Mouse (Mus musculus) intestine, postnatal 0 days (tissue): ENCODE results near the gene Col15a1. TPM values are rescaled to one million over a fixed set of nuclear protein-coding genes. Genes with fewer than 3 reads are reported as not detected.

Experiments
- ATAC-seq: fragments of 200-750 bp; cut with Nextera tagmentation; 2 replicates; pipeline ENCODE4 v1.8.0; 2017; ENCODE audit warnings: mild to moderate bottlenecking, moderate TSS enrichment, moderate library complexity
- H3K27ac ChIP-seq: fragments of 300-500 bp; sonication (generic); 2 replicates; pipeline ENCODE4 v1.5.1; 2014; ENCODE audit warnings: mild to moderate bottlenecking, low read depth, low read length, moderate library complexity
- H3K27me3 ChIP-seq: fragments of 300-500 bp; sonication (generic); replicated peaks from 2 replicates; pipeline ENCODE4 v1.6.1; 2014; ENCODE audit warnings: low read length, mixed read lengths; ENCODE audit not compliant: control insufficient read depth, insufficient read depth
- H3K36me3 ChIP-seq: fragments of 300-500 bp; sonication (generic); 2 replicates; pipeline ENCODE4 v1.6.1; 2014; ENCODE audit warnings: mild to moderate bottlenecking, moderate library complexity; ENCODE audit not compliant: control insufficient read depth, insufficient read depth
- H3K4me1 ChIP-seq: fragments of 300-500 bp; sonication (generic); replicated peaks from 2 replicates; pipeline ENCODE4 v1.6.1; 2014; ENCODE audit warnings: antibody characterized with exemption, low read length, mixed read lengths; ENCODE audit not compliant: control insufficient read depth, insufficient read depth
- H3K4me2 ChIP-seq: fragments of 300-500 bp; sonication (generic); replicated peaks from 2 replicates; pipeline ENCODE4 v1.6.1; 2014; ENCODE audit warnings: low read depth, mild to moderate bottlenecking, moderate library complexity
- H3K4me3 ChIP-seq: fragments of 300-500 bp; sonication (generic); 2 replicates; pipeline ENCODE4 v1.5.1; 2014; ENCODE audit warnings: low read depth, low read length
- H3K9ac ChIP-seq: fragments of 300-500 bp; sonication (generic); 2 replicates; pipeline ENCODE4 v1.6.1; 2014; ENCODE audit warnings: mild to moderate bottlenecking, low read depth, low read length
- H3K9me3 ChIP-seq: fragments of 300-500 bp; sonication (generic); 2 replicates; pipeline ENCODE4 v1.6.1; 2016; ENCODE audit warnings: mixed run types; ENCODE audit not compliant: control insufficient read depth
- CTCF ChIP-seq: sonication (generic); IDR thresholded peaks from 2 replicates; pipeline ENCODE4 v1.5.1; 2016; ENCODE audit warnings: low read depth, mild to moderate bottlenecking, control low read depth, antibody characterized with exemption, moderate library complexity
- WGBS: fragments of 180-500 bp; shearing (Covaris S2); extraction: QIAGEN DNeasy Blood & Tissue Kit; methylation state at CpG from one replicate; pipeline ENCODE4 v1.1.7; 2014; 5-methylcytosine and 5-hydroxymethylcytosine counted together
- polyA plus RNA-seq: library from polyadenylated mRNA; unstranded; fragments of >200 nt; fragmentation: Nextera tagmentation; extraction: Ambion mirVana; gene quantifications from 2 replicates; pipeline ENCODE4 v1.2.1, GENCODE M21; 2015

Col15a1 gene
- polyA plus RNA-seq, 1 experiment from 2014 or later: 13.1 TPM

DNA sequence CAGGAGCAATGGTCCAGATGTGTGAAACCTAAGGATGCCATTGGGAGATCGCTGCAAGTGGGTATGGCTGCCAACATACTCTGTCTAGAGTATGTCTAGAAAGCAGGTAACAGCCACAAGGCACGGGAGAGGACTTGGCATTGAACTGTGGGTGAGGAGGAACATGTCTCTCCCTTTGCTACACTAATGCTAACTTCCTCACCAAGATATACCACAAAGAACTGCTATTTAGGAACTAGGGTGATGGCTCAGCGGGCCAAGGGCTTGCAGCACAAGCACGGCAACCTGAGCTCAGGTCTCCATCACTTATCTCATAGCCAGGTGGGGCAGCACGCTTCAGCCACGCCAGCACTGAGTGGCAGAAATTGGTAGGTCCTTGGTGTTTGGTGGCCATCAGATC is 103.5 kb downstream of the Col15a1 start:
- H3K27ac ChIP-seq: no peak overlapping the region
- H3K4me1 ChIP-seq: no peaks in the 10 kb centered on the region; the same call in 1 of the 2 replicates
- H3K4me2 ChIP-seq: no peak overlapping the region
- 90% methylated on average over 6 of the region's 6 CpGs for WGBS
- H3K9me3 ChIP-seq: no peaks in the 10 kb centered on the region
- H3K4me3 ChIP-seq: no peak overlapping the region
- no peaks in the 10 kb centered on the region for H3K36me3 ChIP-seq
- no peak for TF ChIP-seq CTCF
- no peaks in the 10 kb centered on the region for H3K27me3 ChIP-seq
- ATAC-seq: no peak
- no peak overlapping the region for H3K9ac ChIP-seq

- Histone ChIP-seq H3K4me2 (no peak overlapping the region), H3K27ac (no peak overlapping the region), H3K9ac (no peak overlapping the region), H3K4me3 (no peak overlapping the region), H3K27me3 (no peaks in the 10 kb centered on the region), H3K4me1 (no peaks in the 10 kb centered on the region; the same call in 1 of the 2 replicates), H3K9me3 (no peaks in the 10 kb centered on the region), H3K36me3 (no peaks in the 10 kb centered on the region)
- no peak for ATAC-seq
- TF ChIP-seq CTCF: no peak
- 78% methylated on average over 7 of the region's 7 CpGs for WGBS
Measured at GRCm38 (mm10) chr4:47311929-47312328, 104.0 kb downstream of the Col15a1 start.

DNA sequence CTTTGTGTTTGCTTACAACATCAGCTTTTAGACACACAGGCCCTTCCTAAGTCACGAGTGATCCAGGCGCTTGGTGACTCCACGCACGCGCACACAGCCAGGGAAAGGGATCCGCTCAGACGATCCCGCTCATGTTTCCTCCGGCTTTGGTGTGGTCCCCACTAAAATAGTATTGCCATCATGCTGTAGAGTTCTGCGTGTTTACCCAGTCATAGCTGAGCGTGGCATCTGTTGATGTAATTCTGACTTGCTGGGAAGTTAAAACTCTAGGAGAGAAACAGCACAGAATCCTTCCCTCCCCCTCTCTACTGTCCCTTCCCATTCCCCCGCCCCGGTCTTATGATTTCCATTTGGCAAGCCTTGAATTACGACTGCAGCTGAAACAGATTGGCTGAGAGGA is 104.7 kb downstream of the Col15a1 start:
- WGBS: 65% methylated on average over 14 of the region's 14 CpGs
- Histone ChIP-seq H3K4me1 (no peaks in the 10 kb centered on the region; the same call in 1 of the 2 replicates), H3K4me2 (no peak overlapping the region), H3K27ac (no peak overlapping the region), H3K36me3 (no peaks in the 10 kb centered on the region), H3K4me3 (no peak overlapping the region), H3K9me3 (no peaks in the 10 kb centered on the region), H3K27me3 (no peaks in the 10 kb centered on the region), H3K9ac (no peak overlapping the region)
- TF ChIP-seq CTCF: no peak
- ATAC-seq: no peak

DNA sequence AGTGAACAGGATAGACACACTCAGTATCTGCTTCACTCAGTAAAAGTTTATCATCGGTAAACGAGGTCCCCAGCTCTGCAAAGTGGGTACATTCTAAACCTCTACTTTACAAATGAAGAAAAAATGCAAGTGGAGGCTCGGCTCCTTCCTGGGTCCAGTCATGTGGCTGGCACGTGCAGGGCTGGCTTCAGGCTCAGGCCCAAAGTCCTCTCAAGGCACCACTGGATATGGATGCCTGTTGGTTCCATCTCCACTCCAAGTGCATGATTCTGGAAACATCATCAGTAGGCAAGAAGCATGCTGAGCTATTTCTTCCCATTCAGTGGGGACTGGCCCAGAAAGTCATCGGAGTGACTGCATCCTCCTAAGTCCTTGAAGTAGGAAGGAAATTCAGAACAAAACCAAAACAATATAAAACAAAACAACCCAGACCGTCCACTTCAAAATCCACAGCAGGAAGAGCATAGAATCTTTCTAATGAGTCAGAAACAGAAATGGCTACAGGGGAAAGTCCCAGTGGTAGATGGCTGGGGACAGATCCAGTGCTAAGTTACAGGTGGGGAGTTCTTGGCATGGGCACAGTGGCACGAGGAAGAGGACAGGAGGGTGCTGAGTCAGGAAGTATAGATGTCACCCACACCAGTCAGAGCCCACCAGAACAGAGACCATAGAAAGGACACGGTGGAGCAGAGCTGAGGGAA is 105.9 kb downstream of the Col15a1 start:
- no peak overlapping the region for H3K27ac ChIP-seq
- ATAC-seq: no peak
- no peak overlapping the region for H3K4me3 ChIP-seq
- H3K4me1 ChIP-seq: no peaks in the 10 kb centered on the region; the same call in 1 of the 2 replicates
- no peaks in the 10 kb centered on the region for H3K9me3 ChIP-seq
- 75% methylated on average over 8 of the region's 8 CpGs for WGBS
- no peak for TF ChIP-seq CTCF
- no peaks in the 10 kb centered on the region for H3K36me3 ChIP-seq
- no peak overlapping the region for H3K4me2 ChIP-seq
- H3K9ac ChIP-seq: no peak overlapping the region
- H3K27me3 ChIP-seq: no peaks in the 10 kb centered on the region

DNA sequence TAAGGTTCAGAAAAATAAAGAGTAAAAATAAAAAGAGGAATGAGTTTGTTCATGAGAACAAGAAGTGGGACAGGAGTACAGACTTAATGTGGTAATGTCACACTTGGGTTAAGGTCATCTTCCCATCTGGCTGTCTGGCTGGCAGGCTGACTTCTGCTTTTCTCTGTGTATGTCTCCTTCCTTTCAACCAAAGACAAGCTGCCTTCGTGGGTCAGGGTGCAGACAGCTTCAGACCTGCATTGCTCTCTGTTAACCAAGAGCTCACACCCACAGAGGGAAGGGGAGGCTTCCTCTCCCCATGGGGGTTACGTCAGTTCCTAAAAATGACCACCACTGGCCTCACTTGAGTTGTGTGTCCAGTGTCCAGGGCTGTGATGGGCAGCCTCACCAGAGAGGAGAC is 107.5 kb downstream of the Col15a1 start:
- 66% methylated on average over 2 of the region's 2 CpGs for WGBS
- Histone ChIP-seq H3K4me1 (no peaks in the 10 kb centered on the region; the same call in 1 of the 2 replicates), H3K4me2 (no peak overlapping the region), H3K27me3 (no peaks in the 10 kb centered on the region), H3K36me3 (no peaks in the 10 kb centered on the region), H3K4me3 (no peak overlapping the region), H3K9me3 (no peaks in the 10 kb centered on the region), H3K9ac (no peak overlapping the region), H3K27ac (no peak overlapping the region)
- no peak for ATAC-seq
- no peak for TF ChIP-seq CTCF

DNA sequence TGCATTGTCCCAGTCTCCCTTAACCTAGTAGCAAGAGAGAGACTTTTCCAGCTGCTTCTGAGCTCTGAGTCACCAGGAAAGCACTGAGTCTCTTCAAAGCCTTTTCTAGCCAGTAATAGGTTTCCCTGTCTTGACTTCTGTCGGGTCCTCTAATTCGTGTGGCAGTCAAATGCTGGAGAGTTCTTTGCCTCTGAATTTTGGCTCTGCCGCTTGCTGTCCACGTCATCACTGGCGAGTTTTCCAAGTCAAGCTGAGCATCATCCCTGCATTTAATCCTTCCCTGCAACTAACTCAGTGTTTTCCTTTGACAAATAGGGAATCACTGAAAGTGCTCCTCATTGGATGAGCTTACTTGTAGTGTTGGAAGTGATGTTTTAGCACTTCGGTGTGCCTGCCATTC is 108.5 kb downstream of the Col15a1 start:
- no peak for ATAC-seq
- H3K27ac ChIP-seq: no peak overlapping the region
- no peak for TF ChIP-seq CTCF
- WGBS: 70% methylated on average over 6 of the region's 6 CpGs
- no peaks in the 10 kb centered on the region for H3K4me1 ChIP-seq
- H3K9ac ChIP-seq: no peak overlapping the region
- H3K4me3 ChIP-seq: no peak overlapping the region
- no peak overlapping the region for H3K4me2 ChIP-seq
- H3K9me3 ChIP-seq: no peaks in the 10 kb centered on the region
- no peaks in the 10 kb centered on the region for H3K27me3 ChIP-seq
- H3K36me3 ChIP-seq: no peaks in the 10 kb centered on the region
